Mouse (Mus musculus): ENCODE data around the gene Abhd2.
A peak's percentile ranks its signal among the peaks of the same experiment; 100 is the strongest.
"Not testable (repeated sequence)": the region's sequence is repeated elsewhere in the genome, so short reads cannot be mapped to it uniquely, and the experiment has no call there.

Gene Abhd2

GRCm38 (mm10) chr7:79267690-79268388, 5.2 kb upstream of the Abhd2 start:
- DNase-seq: no peak

GRCm38 (mm10) chr7:79268897-79269296, 4.1 kb upstream of the Abhd2 start:
- no peak for DNase-seq

- no peak for DNase-seq
These were observed 3.6 kb upstream of the Abhd2 start for GRCm38 (mm10) chr7:79269411-79269810.

- no peak for DNase-seq
These were observed 3.1 kb upstream of the Abhd2 start for GRCm38 (mm10) chr7:79269866-79270265.

GRCm38 (mm10) chr7:79270961-79271387, 2.0 kb upstream of the Abhd2 start:
- DNase-seq: no peak

- DNase-seq: no peak
These were observed 874 bp upstream of the Abhd2 start for GRCm38 (mm10) chr7:79271861-79272788.

GRCm38 (mm10) chr7:79273738-79274472, 906 bp downstream of the Abhd2 start:
- DNase-seq: peak; percentile 51 to 55

GRCm38 (mm10) chr7:79274473-79275010, 1.5 kb downstream of the Abhd2 start:
- no peak for DNase-seq

- no peak for DNase-seq
These were observed 2.3 kb downstream of the Abhd2 start for GRCm38 (mm10) chr7:79275345-79275744.

- DNase-seq: no peak
These were observed 5.4 kb downstream of the Abhd2 start for GRCm38 (mm10) chr7:79278432-79278831.

GRCm38 (mm10) chr7:79279376-79280029, 6.5 kb downstream of the Abhd2 start:
- no peak for DNase-seq

- DNase-seq: no peak
These were observed 10.1 kb downstream of the Abhd2 start for GRCm38 (mm10) chr7:79282883-79283670.

- DNase-seq: not testable (repeated sequence)
These were observed 10.6 kb downstream of the Abhd2 start for GRCm38 (mm10) chr7:79283671-79283941.

GRCm38 (mm10) chr7:79284160-79284888, 11.3 kb downstream of the Abhd2 start:
- DNase-seq: peak in 1 of 2 experiments; percentile 32

GRCm38 (mm10) chr7:79284889-79285280, 11.9 kb downstream of the Abhd2 start:
- DNase-seq: no peak

GRCm38 (mm10) chr7:79285408-79285807, 12.4 kb downstream of the Abhd2 start:
- DNase-seq: no peak

- no peak for DNase-seq
These were observed 14.2 kb downstream of the Abhd2 start for GRCm38 (mm10) chr7:79287226-79287625.

- no peak for DNase-seq
These were observed 14.9 kb downstream of the Abhd2 start for GRCm38 (mm10) chr7:79287928-79288327.

- no peak for DNase-seq
These were observed 15.4 kb downstream of the Abhd2 start for GRCm38 (mm10) chr7:79288422-79288821.

- DNase-seq: no peak
These were observed 20.7 kb downstream of the Abhd2 start for GRCm38 (mm10) chr7:79293605-79294232.
